ENCODE assay signal across 23 mouse cellular contexts in genomic region chr10:17214065-17214440, GRCm38 (mm10).
DNase-seq lines count a peak whose midpoint lies in the region; ATAC-seq and TF ChIP-seq lines count a peak whose summit lies in the region.
"Had no signal": no experiment of that assay in that cellular context is flagged by ENCODE, and none has a peak within 500 bp of the region (broad histone marks: within the 10 kb centered on the region; RNA-seq: fewer than 3 reads in every experiment).

No protein-coding gene starts in this region.

- no peak overlapping the region for H3K9ac ChIP-seq in lung, embryonic 14.5 days
- no peak overlapping the region for H3K9ac ChIP-seq in MEL (ENCODE audit: control insufficient read depth, low read depth, low read length, poor library complexity, severe bottlenecking)
- H3K9ac ChIP-seq in limb, embryonic 12.5 days (replicated peaks), result no peak overlapping the region
- H3K9ac ChIP-seq: embryonic facial prominence, embryonic 12.5 days; heart, embryonic 13.5 days; hindbrain, embryonic 12.5 days; limb, embryonic 13.5 days; liver, embryonic 13.5 days had no signal

- peak; percentile 37 for DNase-seq in lung, embryonic 14.5 days
- DNase-seq in lung, postnatal 36 days, result no peak
- peak; percentile 48 for DNase-seq in 416B (ENCODE audit: low read depth)
- no peak for DNase-seq in MEL (ENCODE audit: low read depth, low spot score)
- no peak for DNase-seq in cerebellum, postnatal 25 days
- no peak for DNase-seq in thymus, postnatal 4 days
- DNase-seq: adrenal gland, postnatal 25 days; cerebellum, adult 9-10 months; gastrocnemius, postnatal 14 days; heart, adult 2 months; heart, postnatal 14 days; kidney, adult 8-10 months; kidney, postnatal 25 days; liver, embryonic 13.5 days; lung, postnatal 14 days had no signal

- no peaks in the 10 kb centered on the region for H3K27me3 ChIP-seq in lung, embryonic 14.5 days (ENCODE audit: insufficient read depth, low read length)
- no peaks in the 10 kb centered on the region for H3K27me3 ChIP-seq in MEL (ENCODE audit: control insufficient read depth in 1 of 2, insufficient read depth in 2 of 2, low read length in 2 of 2)
- no peaks in the 10 kb centered on the region for H3K27me3 ChIP-seq in limb, embryonic 12.5 days
- H3K27me3 ChIP-seq: embryonic facial prominence, embryonic 12.5 days; heart, embryonic 13.5 days; hindbrain, embryonic 12.5 days; limb, embryonic 13.5 days; liver, embryonic 13.5 days; megakaryocyte, embryonic 14.5 days had no signal

- WGBS in lung, embryonic 14.5 days, result 8% methylated on average over 2 of the region's 2 CpGs
- 65% methylated on average over 2 of the region's 2 CpGs for WGBS in limb, embryonic 12.5 days

- no peak for TF ChIP-seq EP300 in MEL (IDR thresholded peaks at IDR 0.05; ENCODE audit: low read depth in 1 of 2, low read length in 2 of 2)

- H3K9me3 ChIP-seq in lung, embryonic 14.5 days (ENCODE audit: low read depth, low read length), result no peaks in the 10 kb centered on the region
- no peaks in the 10 kb centered on the region for H3K9me3 ChIP-seq in MEL (replicated peaks; ENCODE audit: insufficient read depth, low read length)
- H3K9me3 ChIP-seq in limb, embryonic 12.5 days, result no peaks in the 10 kb centered on the region
- H3K9me3 ChIP-seq: embryonic facial prominence, embryonic 12.5 days; heart, embryonic 13.5 days; hindbrain, embryonic 12.5 days; limb, embryonic 13.5 days; liver, embryonic 13.5 days; megakaryocyte, embryonic 14.5 days had no signal

- peak; percentile 18; the same call in 1 of the 2 replicates for ATAC-seq in lung, embryonic 14.5 days (ENCODE audit: insufficient read depth)
- no peak for ATAC-seq in limb, embryonic 12.5 days (ENCODE audit: insufficient number of reproducible peaks, insufficient read depth, low FRiP score, low TSS enrichment, low read depth)
- ATAC-seq in cerebellum, adult (ENCODE audit: insufficient number of reproducible peaks, low FRiP score, low TSS enrichment), result no peak

- TF ChIP-seq RAD21 in MEL (IDR thresholded peaks at IDR 0.05; ENCODE audit: low read depth, low read length), result no peak

- TF ChIP-seq POLR2A in MEL (IDR thresholded peaks at IDR 0.05; ENCODE audit: control insufficient read depth in 1 of 2, insufficient read depth in 1 of 2, low read depth in 1 of 2, low read length in 2 of 2, poor library complexity in 1 of 2), result no peak

- H3K27ac ChIP-seq in lung, embryonic 14.5 days (ENCODE audit: low read depth), result peak overlapping the region; percentile 63; the same call in 1 of the 2 replicates
- H3K27ac ChIP-seq in MEL (ENCODE audit: control insufficient read depth, low read depth, low read length), result no peak overlapping the region
- peak overlapping the region; percentile 47 for H3K27ac ChIP-seq in limb, embryonic 12.5 days
- H3K27ac ChIP-seq: heart, adult 2 months; heart, embryonic 13.5 days; hindbrain, embryonic 12.5 days; layer of hippocampus, adult 2 months; liver, embryonic 13.5 days had no signal

- H3K4me3 ChIP-seq in lung, embryonic 14.5 days (ENCODE audit: low read depth, low read length), result no peak overlapping the region
- no peak overlapping the region for H3K4me3 ChIP-seq in MEL (ENCODE audit: control insufficient read depth in 1 of 2, insufficient read depth in 1 of 2, low read depth in 2 of 2, low read length in 2 of 2)
- H3K4me3 ChIP-seq in limb, embryonic 12.5 days (replicated peaks), result no peak overlapping the region
- H3K4me3 ChIP-seq: embryonic facial prominence, embryonic 12.5 days; heart, adult 2 months; heart, embryonic 13.5 days; hindbrain, embryonic 12.5 days; layer of hippocampus, adult 2 months; limb, embryonic 13.5 days; liver, embryonic 13.5 days; megakaryocyte, embryonic 14.5 days had no signal

- H3K79me2 ChIP-seq in MEL (ENCODE audit: control insufficient read depth, insufficient read depth, low read length, poor library complexity), result no peaks in the 10 kb centered on the region

- no peaks in the 10 kb centered on the region for H3K36me3 ChIP-seq in lung, embryonic 14.5 days (ENCODE audit: insufficient read depth)
- H3K36me3 ChIP-seq in MEL (ENCODE audit: control insufficient read depth in 1 of 2, insufficient read depth in 2 of 2, low read length in 2 of 2), result peaks cover 0 to 4% of the 10 kb centered on the region in 2 experiments; a peak in 2 of 4 replicates
- no peaks in the 10 kb centered on the region for H3K36me3 ChIP-seq in limb, embryonic 12.5 days
- H3K36me3 ChIP-seq: embryonic facial prominence, embryonic 12.5 days; heart, embryonic 13.5 days; hindbrain, embryonic 12.5 days; limb, embryonic 13.5 days; liver, embryonic 13.5 days had no signal

- TF ChIP-seq CTCF in lung, embryonic 14.5 days (IDR thresholded peaks at IDR 0.05; ENCODE audit: low read depth), result no peak
- TF ChIP-seq CTCF in MEL (IDR thresholded peaks at IDR 0.05 in 2 of 3, conservative IDR thresholded peaks at IDR 0.05 in 1 of 3; ENCODE audit: control insufficient read depth in 1 of 3, insufficient read depth in 1 of 3, low read depth in 2 of 3, low read length in 3 of 3, poor library complexity in 1 of 3, severe bottlenecking in 1 of 3), result no peak

- no peak overlapping the region; the same call in 1 of the 2 replicates for H3K4me2 ChIP-seq in lung, embryonic 14.5 days
- no peak overlapping the region for H3K4me2 ChIP-seq in limb, embryonic 12.5 days
- H3K4me2 ChIP-seq: heart, embryonic 13.5 days; liver, embryonic 13.5 days had no signal

- H3K4me1 ChIP-seq in lung, embryonic 14.5 days (ENCODE audit: insufficient read depth), result no peaks in the 10 kb centered on the region
- H3K4me1 ChIP-seq in MEL (ENCODE audit: control insufficient read depth in 1 of 2, insufficient read depth in 2 of 2, low read length in 2 of 2), result no peaks in the 10 kb centered on the region; a peak in 2 of 4 replicates
- H3K4me1 ChIP-seq in limb, embryonic 12.5 days (replicated peaks), result peaks cover 25% of the 10 kb centered on the region
- H3K4me1 ChIP-seq: liver, embryonic 13.5 days had no signal

TF ChIP-seq in MEL, 35 proteins besides CTCF, POLR2A, EP300 and RAD21:
- 0 out of 2 replicates have a peak, but pooled peaks have one; percentile 27 for TF ChIP-seq ZNF384 (IDR thresholded peaks at IDR 0.05; ENCODE audit: low read depth, low read length)
- no peak for TF ChIP-seq RCOR1 (IDR thresholded peaks at IDR 0.05; ENCODE audit: low read depth, low read length)

Comparison
In these comparisons a context has a peak if more than half of its experiments do, and no peak if none do; other contexts are left out.
1. DNase-seq: peak in lung, embryonic 14.5 days (single experiment) and 416B (single experiment); none in lung, postnatal 36 days (single experiment), MEL (single experiment), cerebellum, postnatal 25 days (0 of 2) and thymus, postnatal 4 days (single experiment).